Mouse (Mus musculus) mouse embryonic stem cell (cell line): ENCODE data around the gene Gm9789.
"Not testable (repeated sequence)": the region's sequence is repeated elsewhere in the genome, so short reads cannot be mapped to it uniquely, and the experiment has no call there.

Experiments used
- in situ Hi-C, 2 experiments: fragments of 300-500 bp; cut with MboI; formaldehyde crosslinking; loops; 1 replicate in 1 of 2; 3 replicates in 1 of 2; pipeline ENCODE4 v1.14.3; 2019 to 2020; ENCODE audit warnings: low sequenced_read_pairs in 2 of 2, low pct_unique_long_range_greater_than_20kb in 1 of 2, mixed read lengths in 1 of 2; ENCODE audit not compliant: unreplicated experiment in 1 of 2

Gene Gm9789

GRCm38 (mm10) chr16:89157652-89158051 lies at the start of gene Gm9789:
TSS of gene Gm9789 (plus strand) at chr16:89157952.
- in situ Hi-C loops = no loop called here

- in situ Hi-C loops = no loop called here
Measured at GRCm38 (mm10) chr16:89140551-89140950, 17.2 kb upstream of the Gm9789 start, which contains the start of gene Gm6358. TSS of gene Gm6358 (plus strand) at chr16:89140851.

GRCm38 (mm10) chr16:89150786-89151185 lies 7.0 kb upstream of the Gm9789 start, which contains the start of gene Gm10061:
TSS of gene Gm10061 (plus strand) at chr16:89151086.
- in situ Hi-C loops = no loop called here

GRCm38 (mm10) chr16:89169190-89169589 lies 11.4 kb downstream of the Gm9789 start, which contains the start of gene Gm7735:
TSS of gene Gm7735 (plus strand) at chr16:89169490.
- in situ Hi-C loops = not testable (repeated sequence)

- in situ Hi-C loops = no loop called here
Measured at GRCm38 (mm10) chr16:89174435-89174834, 16.7 kb downstream of the Gm9789 start, which contains the start of gene 1110057P08Rik. TSS of gene 1110057P08Rik (plus strand) at chr16:89174735.

- in situ Hi-C loops = no loop called here
Measured at GRCm38 (mm10) chr16:89188621-89189020, 30.9 kb downstream of the Gm9789 start.

- in situ Hi-C loops = no loop called here
Measured at GRCm38 (mm10) chr16:89205561-89205960, 47.8 kb downstream of the Gm9789 start, which contains the start of gene Krtap20-2. TSS of gene Krtap20-2 (plus strand) at chr16:89205861.
